Mouse (Mus musculus): ENCODE measurements at regions not wholly inside any gene's neighbourhood (a gene's known extent, or its start where the extent isn't known, plus 50 kb on each side); places are given as distances from the start of the nearest gene placed in this dataset.
A peak's percentile ranks its signal among the peaks of the same experiment; 100 is the strongest.

GRCm38 (mm10) chr3:130833082-130833481 is 102.9 kb upstream of the Rpl34 start:
- Histone ChIP-seq H3K36me3 (ENCODE audit: insufficient read depth, low read length) (no peaks in the 10 kb centered on the region), H3K4me2 (ENCODE audit: low read depth, low read length) (no peak overlapping the region), H3K9me3 (ENCODE audit: low read length) (no peaks in the 10 kb centered on the region), H3K4me3 (ENCODE audit: low read length) (no peak overlapping the region), H3K27ac (no peak overlapping the region), H3K9ac (replicated peaks; ENCODE audit: low read length) (no peak overlapping the region), H3K27me3 (ENCODE audit: insufficient read depth, low read length) (no peaks in the 10 kb centered on the region), H3K4me1 (ENCODE audit: insufficient read depth, low read length) (no peaks in the 10 kb centered on the region)
- ATAC-seq (no peak), DNase-seq (ENCODE audit: low spot score) (no peak)
- WGBS = 63% methylated on average over 9 of the region's 9 CpGs
- TF ChIP-seq CTCF (IDR thresholded peaks at IDR 0.05; ENCODE audit: low read depth) = no peak

DNA sequence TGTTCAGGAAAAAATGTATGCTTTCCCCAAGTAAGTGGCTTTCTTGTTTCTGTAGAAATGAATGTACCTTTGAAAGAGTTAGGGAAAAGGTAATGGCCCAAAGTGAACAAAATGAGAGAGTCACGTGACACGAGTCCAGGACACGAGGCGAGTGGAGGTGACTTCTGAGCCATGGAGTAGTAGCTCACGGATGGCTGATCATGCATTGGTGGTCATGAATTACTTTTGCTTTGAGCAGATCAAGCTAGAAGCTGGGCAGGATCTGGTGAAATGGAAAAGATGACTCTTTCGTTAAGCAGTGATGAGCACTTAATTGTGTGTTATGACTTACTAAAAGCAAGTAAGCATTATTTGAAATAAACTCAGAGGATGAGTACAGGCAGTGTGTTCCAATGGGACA is 101.6 kb upstream of the Rpl34 start:
- 84% methylated on average over 6 of the region's 6 CpGs for WGBS
- TF ChIP-seq CTCF (IDR thresholded peaks at IDR 0.05; ENCODE audit: low read depth) = no peak
- H3K4me1 ChIP-seq (ENCODE audit: insufficient read depth, low read length) = no peaks in the 10 kb centered on the region
- no peak overlapping the region for H3K27ac ChIP-seq
- no peaks in the 10 kb centered on the region for H3K9me3 ChIP-seq (ENCODE audit: low read length)
- H3K9ac ChIP-seq (replicated peaks; ENCODE audit: low read length) = no peak overlapping the region
- no peaks in the 10 kb centered on the region for H3K27me3 ChIP-seq (ENCODE audit: insufficient read depth, low read length)
- H3K4me3 ChIP-seq (ENCODE audit: low read length) = no peak overlapping the region
- H3K36me3 ChIP-seq (ENCODE audit: insufficient read depth, low read length) = no peaks in the 10 kb centered on the region
- DNase-seq (ENCODE audit: low spot score) (no peak), ATAC-seq (no peak)
- H3K4me2 ChIP-seq (ENCODE audit: low read depth, low read length) = no peak overlapping the region

DNA sequence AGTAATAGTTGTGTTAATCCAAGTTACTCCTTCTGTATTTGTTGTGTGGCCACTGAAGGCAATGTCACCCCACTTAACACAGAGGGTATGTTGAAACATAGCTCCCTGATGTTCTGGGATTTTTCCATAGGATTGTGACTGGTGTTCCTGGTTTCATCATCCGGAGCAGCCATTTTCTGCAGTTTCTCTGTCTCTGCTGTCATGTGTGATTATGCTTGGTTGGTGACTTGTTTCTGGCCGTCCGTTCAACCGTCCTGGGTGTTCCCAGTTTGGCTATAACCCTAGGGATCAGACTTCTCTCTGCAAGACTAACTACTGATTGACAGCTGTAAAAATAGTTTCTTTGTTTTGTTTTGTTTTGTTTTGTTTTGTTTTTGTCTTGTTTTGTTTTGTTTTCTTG is 98.1 kb upstream of the Rpl34 start:
- no peak for DNase-seq (ENCODE audit: low spot score)
- Histone ChIP-seq H3K4me1 (ENCODE audit: insufficient read depth, low read length) (no peaks in the 10 kb centered on the region), H3K27ac (no peak overlapping the region), H3K4me3 (ENCODE audit: low read length) (no peak overlapping the region), H3K36me3 (ENCODE audit: insufficient read depth, low read length) (no peaks in the 10 kb centered on the region), H3K27me3 (ENCODE audit: insufficient read depth, low read length) (no peaks in the 10 kb centered on the region), H3K9ac (replicated peaks; ENCODE audit: low read length) (no peak overlapping the region), H3K4me2 (ENCODE audit: low read depth, low read length) (no peak overlapping the region), H3K9me3 (ENCODE audit: low read length) (no peaks in the 10 kb centered on the region)
- no peak for TF ChIP-seq CTCF (IDR thresholded peaks at IDR 0.05; ENCODE audit: low read depth)
- WGBS = 41% methylated on average over 4 of the region's 4 CpGs
- no peak for ATAC-seq

- Histone ChIP-seq H3K9me3 (ENCODE audit: low read length) (no peaks in the 10 kb centered on the region), H3K4me1 (ENCODE audit: insufficient read depth, low read length) (no peaks in the 10 kb centered on the region), H3K36me3 (ENCODE audit: insufficient read depth, low read length) (no peaks in the 10 kb centered on the region), H3K4me3 (ENCODE audit: low read length) (no peak overlapping the region), H3K9ac (replicated peaks; ENCODE audit: low read length) (no peak overlapping the region), H3K27me3 (ENCODE audit: insufficient read depth, low read length) (no peaks in the 10 kb centered on the region), H3K4me2 (ENCODE audit: low read depth, low read length) (no peak overlapping the region), H3K27ac (no peak overlapping the region)
- DNase-seq (ENCODE audit: low spot score) = no peak
- TF ChIP-seq CTCF (IDR thresholded peaks at IDR 0.05; ENCODE audit: low read depth) = no peak
- WGBS = 64% methylated on average over 4 of the region's 4 CpGs
- ATAC-seq = no peak
These were observed 97.7 kb upstream of the Rpl34 start for GRCm38 (mm10) chr3:130827934-130828333.

- no peak for TF ChIP-seq CTCF (IDR thresholded peaks at IDR 0.05; ENCODE audit: low read depth)
- no peaks in the 10 kb centered on the region for H3K9me3 ChIP-seq (ENCODE audit: low read length)
- 49% methylated on average over 6 of the region's 6 CpGs for WGBS
- H3K27ac ChIP-seq = no peak overlapping the region
- no peak overlapping the region for H3K4me2 ChIP-seq (ENCODE audit: low read depth, low read length)
- no peaks in the 10 kb centered on the region for H3K36me3 ChIP-seq (ENCODE audit: insufficient read depth, low read length)
- H3K9ac ChIP-seq (replicated peaks; ENCODE audit: low read length) = no peak overlapping the region
- no peaks in the 10 kb centered on the region for H3K4me1 ChIP-seq (ENCODE audit: insufficient read depth, low read length)
- no peak for ATAC-seq
- no peak overlapping the region for H3K4me3 ChIP-seq (ENCODE audit: low read length)
- H3K27me3 ChIP-seq (ENCODE audit: insufficient read depth, low read length) = no peaks in the 10 kb centered on the region
- DNase-seq (ENCODE audit: low spot score) = no peak
These were observed 96.8 kb upstream of the Rpl34 start for GRCm38 (mm10) chr3:130827021-130827420.

DNA sequence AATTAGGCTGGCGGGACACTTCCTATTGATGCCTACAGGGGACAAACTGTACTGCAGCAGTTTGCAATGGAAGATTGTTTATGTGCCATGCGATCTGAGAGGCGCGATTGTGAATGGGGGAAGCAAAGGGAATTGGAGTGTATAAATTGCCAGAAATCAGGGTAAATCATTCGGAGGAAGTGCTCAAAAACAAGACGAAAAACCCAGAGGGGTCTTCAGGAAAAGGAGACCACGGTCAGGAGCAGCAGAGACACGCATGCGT is 89.6 kb upstream of the Rpl34 start:
- Histone ChIP-seq H3K9me3 (ENCODE audit: low read length) (no peaks in the 10 kb centered on the region), H3K36me3 (ENCODE audit: insufficient read depth, low read length) (no peaks in the 10 kb centered on the region), H3K27me3 (ENCODE audit: insufficient read depth, low read length) (no peaks in the 10 kb centered on the region), H3K27ac (no peak overlapping the region), H3K4me2 (ENCODE audit: low read depth, low read length) (no peak overlapping the region), H3K4me1 (ENCODE audit: insufficient read depth, low read length) (no peaks in the 10 kb centered on the region), H3K9ac (replicated peaks; ENCODE audit: low read length) (no peak overlapping the region), H3K4me3 (ENCODE audit: low read length) (no peak overlapping the region)
- DNase-seq (ENCODE audit: low spot score) (peak; percentile 13), ATAC-seq (no peak)
- WGBS = 68% methylated on average over 9 of the region's 9 CpGs
- TF ChIP-seq CTCF (IDR thresholded peaks at IDR 0.05; ENCODE audit: low read depth) = peak; percentile 22; the same call in 1 of the 2 replicates

DNA sequence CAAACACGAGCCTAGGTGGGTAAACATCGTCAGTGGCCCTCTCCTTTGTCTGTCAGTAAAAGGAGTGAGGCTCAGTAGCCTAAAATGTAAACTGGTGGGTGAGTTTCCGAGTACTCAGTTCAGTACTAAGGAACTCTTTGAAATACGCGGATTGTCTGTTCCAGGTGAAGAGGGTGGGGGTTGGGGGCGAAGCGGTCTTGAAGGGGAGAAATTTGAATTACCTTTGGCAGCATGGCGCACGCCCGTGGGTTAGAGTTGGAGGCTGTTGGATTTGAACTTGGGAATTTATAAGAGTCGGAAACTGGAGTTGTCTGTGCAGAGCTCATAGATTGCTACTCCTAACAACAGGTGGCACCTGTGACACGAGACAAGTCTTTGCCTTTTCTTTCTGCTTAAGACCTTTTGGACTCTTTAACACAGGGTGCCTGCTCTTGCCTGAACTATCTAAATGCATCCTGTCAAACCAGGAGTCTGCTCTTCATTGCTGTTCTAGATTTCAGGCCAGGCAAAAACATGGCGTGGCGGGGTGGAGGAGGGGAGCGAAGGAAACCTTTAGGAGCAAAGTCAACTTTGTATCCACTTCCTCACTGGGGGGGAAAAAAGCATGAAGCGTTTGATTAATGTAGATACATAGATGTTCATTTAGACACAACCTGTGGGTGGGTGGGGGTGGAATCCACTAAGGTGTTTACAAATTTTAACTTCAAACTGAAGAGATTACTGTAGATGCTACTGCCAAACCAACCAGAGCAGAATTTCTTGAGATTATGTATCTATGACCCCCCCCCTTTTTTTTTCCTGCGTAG is 89.0 kb upstream of the Rpl34 start:
- Histone ChIP-seq H3K9me3 (ENCODE audit: low read length) (no peaks in the 10 kb centered on the region), H3K4me3 (ENCODE audit: low read length) (peak overlapping the region; percentile 32), H3K36me3 (ENCODE audit: insufficient read depth, low read length) (no peaks in the 10 kb centered on the region), H3K4me1 (ENCODE audit: insufficient read depth, low read length) (no peaks in the 10 kb centered on the region), H3K9ac (replicated peaks; ENCODE audit: low read length) (no peak overlapping the region), H3K4me2 (ENCODE audit: low read depth, low read length) (peak overlapping the region; percentile 62), H3K27me3 (ENCODE audit: insufficient read depth, low read length) (no peaks in the 10 kb centered on the region), H3K27ac (no peak overlapping the region)
- WGBS = 43% methylated on average over 17 of the region's 17 CpGs
- TF ChIP-seq CTCF (IDR thresholded peaks at IDR 0.05; ENCODE audit: low read depth) = no peak
- ATAC-seq = peak; percentile 61
- no peak for DNase-seq (ENCODE audit: low spot score)

Data from hindbrain, postnatal 0 days (tissue).